Mouse (Mus musculus) lung, adult 2 months (tissue): ENCODE results near the gene Scn8a.

Source experiments
- CTCF ChIP-seq: fragments of 200-500 bp; IDR thresholded peaks from 2 replicates; pipeline ENCODE4 v1.5.1; 2011; ENCODE audit warnings: mild to moderate bottlenecking, low read length, control low read depth; ENCODE audit not compliant: insufficient read depth
- POLR2A ChIP-seq: fragments of 200-500 bp; IDR thresholded peaks from 2 replicates; pipeline ENCODE4 v1.6.1; 2011; ENCODE audit warnings: low read depth, mild to moderate bottlenecking, control low read depth, low read length, borderline replicate concordance; ENCODE audit errors: extremely low read depth

DNA sequence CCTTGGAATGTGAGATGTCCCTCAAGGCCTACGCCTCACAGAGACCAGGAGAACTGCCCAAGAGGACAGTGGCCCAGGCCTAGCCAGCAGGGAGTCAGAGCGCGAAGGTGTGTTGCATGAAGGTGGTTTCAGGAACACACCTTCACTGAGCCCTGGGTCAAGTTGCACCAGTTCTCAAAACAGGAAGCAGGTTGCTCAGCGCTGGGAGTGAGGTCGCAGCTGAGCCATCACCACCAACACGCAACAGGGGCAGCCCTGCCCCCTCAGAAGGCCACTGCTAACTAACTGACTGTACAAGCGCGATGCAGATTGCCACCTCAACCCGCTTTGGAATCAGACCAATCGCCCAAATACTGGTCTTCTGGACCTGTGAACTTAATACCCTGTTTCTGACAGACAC, 214.8 kb downstream of the Scn8a start:
- TF ChIP-seq CTCF (no peak), POLR2A (no peak)
